Mouse (Mus musculus): ENCODE data around the gene Arsb.

DNA sequence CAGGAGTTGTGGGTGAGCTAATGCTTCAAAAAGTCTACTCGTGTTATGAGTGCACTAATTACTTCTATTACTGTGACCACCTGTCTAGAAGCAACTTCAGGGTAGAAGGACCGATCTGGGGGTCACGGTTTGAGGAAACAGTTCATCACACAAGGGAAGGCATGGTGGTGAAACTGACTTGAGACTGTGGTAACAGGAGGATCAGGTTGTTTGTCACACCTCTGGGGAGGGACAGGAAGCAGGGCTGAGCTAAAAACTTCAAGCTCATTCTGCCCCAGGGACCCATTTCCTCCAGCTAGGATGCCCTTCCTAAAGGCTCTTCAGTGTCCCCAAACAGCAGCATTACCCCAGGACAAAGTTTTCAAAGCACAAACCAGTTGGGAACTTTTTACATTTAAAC, 8.6 kb upstream of the Arsb start:
- TF ChIP-seq CTCF (IDR thresholded peaks at IDR 0.05; ENCODE audit: low read depth, low read length), result no peak
- TF ChIP-seq GATA1 (IDR thresholded peaks at IDR 0.05; ENCODE audit: borderline replicate concordance, low read length), result no peak
- no peak for TF ChIP-seq TAL1 (conservative IDR thresholded peaks at IDR 0.05; ENCODE audit: low read depth, low read length)
- no peak for TF ChIP-seq GATA2 (IDR thresholded peaks at IDR 0.05; ENCODE audit: borderline replicate concordance, low read depth, low read length)

Data from G1E (cell line).